Mouse (Mus musculus) ES-E14 (cell line): ENCODE data around the gene Borcs8.

Experiments
- CHD2 ChIP-seq: IDR thresholded peaks from 2 replicates; pipeline ENCODE4 v1.6.1; 2014; ENCODE audit warnings: mild to moderate bottlenecking, low read depth, low read length, inconsistent platforms
- ZC3H11A ChIP-seq: IDR thresholded peaks from 2 replicates; pipeline ENCODE4 v1.6.1; 2012; ENCODE audit warnings: low read depth, mild to moderate bottlenecking, inconsistent platforms, low read length, borderline replicate concordance

DNA sequence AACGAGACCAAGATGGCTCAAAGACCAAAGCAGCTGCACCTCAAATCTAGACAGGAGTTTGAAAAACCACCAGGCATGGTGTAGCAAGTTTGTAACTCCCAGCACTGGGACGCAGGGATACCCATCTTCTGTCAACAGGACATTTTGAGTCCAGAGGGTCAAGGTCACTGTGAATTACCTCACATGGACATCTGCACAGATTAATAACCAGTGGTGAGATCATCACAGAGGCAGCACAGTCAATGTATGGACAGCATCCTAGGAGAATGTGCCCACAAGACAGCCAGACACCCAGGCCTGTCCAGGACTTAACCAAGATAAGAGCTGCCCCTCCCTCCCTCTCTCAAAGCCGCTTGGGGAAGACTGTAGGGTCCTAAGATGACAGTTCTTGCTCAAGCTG is 30.8 kb downstream of the Borcs8 start:
- no peak for TF ChIP-seq CHD2
- TF ChIP-seq ZC3H11A = no peak
